Mouse (Mus musculus): ENCODE data around the gene Xrn1.

DNA sequence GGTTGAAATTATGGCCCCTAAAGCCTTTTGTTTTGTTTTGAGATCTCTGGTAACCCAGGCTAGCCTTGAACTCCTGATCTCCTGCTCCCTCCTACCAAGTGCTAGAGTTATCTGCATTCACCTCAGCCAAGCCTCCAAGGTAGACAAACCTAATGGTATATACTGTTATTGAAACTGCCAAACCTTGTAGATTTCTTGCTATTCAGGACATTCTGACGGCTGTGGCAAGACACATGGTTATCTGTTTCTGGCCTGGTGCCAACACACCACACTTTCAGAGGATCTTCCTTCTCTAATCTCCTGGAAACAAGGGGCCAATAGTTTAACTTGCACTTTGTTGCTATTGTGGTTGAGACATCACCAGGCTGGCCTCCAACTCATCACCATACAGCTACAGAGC, 140.6 kb downstream of the Xrn1 start:
- no peak for TF ChIP-seq CTCF (IDR thresholded peaks at IDR 0.05; ENCODE audit: extremely low read depth, insufficient read length, insufficient replicate concordance, low read depth, low read length)
- no peak for TF ChIP-seq POLR2A (IDR thresholded peaks at IDR 0.05; ENCODE audit: low read depth, low read length)

All from small intestine, adult 2 months (tissue).